Mouse (Mus musculus) left cerebral cortex, adult 2 months (tissue): ENCODE measurements around the gene Olfr1537. TPM values are rescaled to one million over a fixed set of nuclear protein-coding genes. Genes with fewer than 3 reads are reported as not detected.

ENCODE experiments used
- DNase-seq, 2 experiments: peaks; one replicate each; pipeline ENCODE4 v3.0.0; 2021 to 2022; ENCODE audit warnings: low spot score in 2 of 2, mixed read lengths in 1 of 2; ENCODE audit errors: extremely low spot score in 1 of 2
- H3K27ac ChIP-seq: fragments of 200-600 bp; 2 replicates; pipeline ENCODE4 v1.8.1; 2022
- H3K4me3 ChIP-seq: fragments of 200-600 bp; 2 replicates; pipeline ENCODE4 v1.8.1; 2022
- CTCF ChIP-seq: fragments of 200-600 bp; IDR thresholded peaks from 2 replicates; pipeline ENCODE4 v1.8.1; 2022; ENCODE audit warnings: antibody characterized with exemption, mild to moderate bottlenecking, moderate library complexity
- intact Hi-C: fragments of 180-260 bp; cut with DNase I; formaldehyde crosslinking; loops from one replicate; pipeline ENCODE4 v1.15.1; 2025
- long read RNA-seq, 2 experiments: library from polyadenylated mRNA; stranded (forward); transcript quantifications; one replicate each; pipeline ENCODE4 v2.0.0; 2021; ENCODE audit warnings: borderline mapping rate in 2 of 2
- total RNA-seq, 2 experiments: library from RNA; stranded (reverse); gene quantifications; 2 replicates each; pipeline ENCODE4 v1.2.3; 2021

Olfr1537 gene
- not detected for total RNA-seq
- long read RNA-seq, experiment 1, result 0 reads
- long read RNA-seq, experiment 2, result 0 reads

DNA sequence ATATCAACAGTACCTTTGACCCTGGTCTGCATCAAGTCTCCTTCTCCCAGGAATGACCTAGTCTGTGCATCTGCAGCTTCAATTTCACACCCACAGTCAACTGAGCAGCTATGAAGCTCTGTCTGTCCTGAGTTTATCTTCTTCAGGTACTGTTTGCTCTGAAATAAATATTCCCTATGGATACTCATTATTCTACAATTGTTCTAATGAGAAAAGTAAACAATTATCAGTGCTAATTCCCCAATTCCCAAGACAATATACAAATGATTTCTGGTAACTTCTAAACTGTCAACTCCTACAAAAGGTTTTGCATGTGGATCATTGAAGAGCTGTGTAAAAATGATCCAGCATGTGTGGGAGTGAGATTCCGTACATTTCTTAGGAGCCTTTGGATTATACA lies at the start of gene Olfr1537:
Gene Olfr1537 (minus strand): TSS at position 101 of the 400 bp plus-strand sequence.
- H3K4me3 ChIP-seq, result no peak within 1 kb of the TSS
- no peak for TF ChIP-seq CTCF
- no peak for DNase-seq
- intact Hi-C loops, result no loop called here
- H3K27ac ChIP-seq, result no peak within 1 kb of the TSS

DNA sequence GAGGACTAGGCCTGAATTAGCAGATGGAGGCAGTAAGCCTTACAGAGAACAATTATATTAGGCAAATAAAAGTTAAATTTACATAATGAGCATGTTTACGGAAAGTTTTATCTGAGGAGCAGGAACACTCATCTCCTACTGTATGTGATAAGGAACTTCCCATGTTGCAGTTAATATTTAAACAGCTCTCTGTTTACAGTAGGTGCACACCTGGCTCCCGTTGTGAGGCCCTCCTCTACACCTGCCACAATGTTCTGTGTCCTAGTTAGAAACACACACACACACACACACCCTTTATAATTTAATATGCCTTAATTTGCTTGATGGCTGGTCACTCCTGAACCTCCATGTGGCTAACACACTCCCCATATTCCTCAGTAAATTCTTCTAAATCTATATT lies 37.3 kb upstream of the Olfr1537 start:
- no peak overlapping the region for H3K27ac ChIP-seq
- intact Hi-C loops, result no loop called here
- TF ChIP-seq CTCF, result no peak
- no peak for DNase-seq
- H3K4me3 ChIP-seq, result no peak overlapping the region

DNA sequence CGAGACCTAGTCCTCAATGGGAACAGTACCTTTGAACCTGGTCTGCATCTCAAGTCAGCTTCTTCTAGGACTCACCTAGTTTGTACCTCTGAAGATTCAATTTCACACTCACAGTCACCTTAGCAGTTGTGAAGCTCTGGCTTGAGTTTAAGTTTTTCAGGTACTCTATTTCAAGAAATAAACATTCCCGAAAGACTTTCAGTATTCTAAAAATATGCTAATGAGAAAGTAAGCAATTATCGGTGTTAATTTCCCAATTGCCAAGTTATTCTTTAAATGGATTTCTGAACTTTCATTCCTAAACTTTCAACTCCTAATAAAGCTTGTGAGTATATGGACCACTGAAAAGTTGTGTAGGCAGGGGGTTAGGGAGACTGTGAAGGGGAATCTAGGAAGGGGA lies 26.9 kb upstream of the Olfr1537 start, which contains the start of gene Olfr945:
Gene Olfr945 (minus strand): TSS at position 101 of the 400 bp plus-strand sequence.
- DNase-seq, result no peak
- intact Hi-C loops, result no loop called here
- Histone ChIP-seq H3K4me3 (no peak within 1 kb of the TSS), H3K27ac (no peak within 1 kb of the TSS)
- TF ChIP-seq CTCF, result no peak

DNA sequence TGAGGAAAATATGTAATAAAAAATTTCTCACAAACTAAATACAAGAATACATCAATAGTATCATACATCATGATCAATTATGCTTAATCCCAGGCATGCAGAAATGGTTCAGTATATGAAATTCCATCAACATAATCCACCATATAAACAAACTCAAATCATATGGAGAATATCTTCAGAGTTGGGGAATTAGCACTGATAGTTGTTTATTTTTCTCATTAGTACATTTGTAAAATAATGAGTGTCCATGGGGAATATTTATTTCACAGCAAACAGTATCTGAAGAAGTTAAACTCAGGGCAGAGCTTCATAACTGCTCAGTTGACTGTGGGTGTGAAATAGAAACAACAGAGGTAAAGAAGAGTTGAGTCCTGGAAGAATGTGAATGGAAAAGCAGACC lies 48.2 kb downstream of the Olfr1537 start, which contains the start of gene Olfr944:
Gene Olfr944 (plus strand): TSS at position 301 of the 400 bp plus-strand sequence.
- intact Hi-C loops, result no loop called here
- no peak within 1 kb of the TSS for H3K27ac ChIP-seq
- no peak for DNase-seq
- no peak for TF ChIP-seq CTCF
- H3K4me3 ChIP-seq, result no peak within 1 kb of the TSS

Other genes with a start within 250 kb of the Olfr1537 start
- gene Olfr146, start 226.6 kb downstream of the Olfr1537 start, total RNA-seq, result not detected
- gene Olfr937, start 185.0 kb downstream of the Olfr1537 start, total RNA-seq, result not detected
- gene Olfr938, start 171.1 kb downstream of the Olfr1537 start, total RNA-seq, result not detected
- gene Olfr27, start 121.9 kb downstream of the Olfr1537 start, total RNA-seq, result not detected
- not detected for gene Olfr943, start 83.7 kb downstream of the Olfr1537 start, total RNA-seq
- not detected for gene Olfr944, start 48.1 kb downstream of the Olfr1537 start, total RNA-seq
- not detected for gene Olfr945, start 26.8 kb upstream of the Olfr1537 start, total RNA-seq
- gene Olfr948, start 76.1 kb upstream of the Olfr1537 start, total RNA-seq, result not detected
- not detected for gene Olfr951, start 137.4 kb upstream of the Olfr1537 start, total RNA-seq
- not detected for gene Olfr952, start 177.2 kb upstream of the Olfr1537 start, total RNA-seq
- gene Olfr954, start 206.7 kb upstream of the Olfr1537 start, total RNA-seq, result not detected
- not detected for gene Olfr955, start 221.9 kb upstream of the Olfr1537 start, total RNA-seq
- not detected for gene Olfr44, start 244.0 kb upstream of the Olfr1537 start, total RNA-seq